Mouse (Mus musculus): ENCODE data around the gene Adgb. TPM values are rescaled to one million over a fixed set of nuclear protein-coding genes. Genes with fewer than 3 reads are reported as not detected.
A peak's percentile ranks its signal among the peaks of the same experiment; 100 is the strongest.

Gene Adgb
- total RNA-seq, 2 experiments from 2014 or later: 0.55 to 0.75 TPM

DNA sequence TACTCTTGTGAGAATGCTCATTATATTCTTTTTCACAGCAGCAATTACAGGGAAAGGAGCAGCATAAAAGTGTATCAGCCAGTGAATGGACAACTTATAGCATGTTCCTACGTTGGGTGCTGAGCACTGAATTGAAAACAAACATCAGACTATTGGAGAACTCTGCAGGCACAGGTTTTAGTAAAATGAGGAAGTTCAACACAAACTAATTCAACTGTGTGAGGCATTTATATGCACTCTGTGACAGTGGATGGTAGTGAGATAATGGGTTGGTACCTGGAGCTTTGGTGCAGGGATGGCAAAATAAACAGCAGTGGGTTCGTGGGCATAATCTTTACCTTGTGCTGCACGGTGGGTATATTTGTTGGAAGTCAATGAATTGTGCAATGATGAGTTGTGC is 121.6 kb downstream of the Adgb start:
- DNase-seq: no peak

DNA sequence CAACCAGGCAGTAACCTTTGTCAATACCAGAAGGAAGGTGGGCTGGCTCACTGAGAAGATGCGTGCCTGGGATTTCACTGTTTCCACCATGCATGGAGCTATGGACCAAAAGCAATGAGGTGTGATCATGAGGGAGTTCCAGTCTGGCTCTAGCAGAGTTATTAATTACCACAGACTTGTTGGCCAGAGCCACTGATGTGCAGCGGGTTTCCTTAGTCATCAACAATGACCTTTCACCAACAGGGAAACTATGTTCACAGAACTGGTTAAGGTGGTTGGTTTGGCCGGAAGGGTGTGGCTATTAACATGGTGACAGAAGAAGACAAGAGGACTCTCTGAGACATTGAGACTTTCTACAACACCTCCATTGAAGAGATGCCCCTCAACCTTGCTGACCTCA is 128.2 kb downstream of the Adgb start:
- no peak for DNase-seq

DNA sequence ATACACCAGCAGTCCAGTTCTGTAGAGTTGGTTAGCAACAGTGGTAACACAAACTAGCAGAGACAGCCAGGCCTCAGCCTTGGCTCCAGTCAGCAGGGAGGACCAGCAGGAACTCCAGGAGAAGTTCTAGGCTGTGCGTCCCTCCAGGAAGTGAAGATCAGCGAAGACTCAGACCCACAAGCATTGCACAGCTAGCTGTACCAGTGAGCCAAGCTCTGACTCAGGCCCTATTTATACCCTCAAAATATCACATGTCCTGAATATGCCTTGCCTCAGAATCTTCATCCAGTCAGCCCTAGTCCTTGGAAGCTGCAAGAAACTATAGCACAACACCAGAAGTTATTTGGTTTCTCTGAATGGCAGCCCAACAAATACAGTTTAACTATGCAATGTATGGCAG is 146.6 kb downstream of the Adgb start:
- DNase-seq: no peak

DNA sequence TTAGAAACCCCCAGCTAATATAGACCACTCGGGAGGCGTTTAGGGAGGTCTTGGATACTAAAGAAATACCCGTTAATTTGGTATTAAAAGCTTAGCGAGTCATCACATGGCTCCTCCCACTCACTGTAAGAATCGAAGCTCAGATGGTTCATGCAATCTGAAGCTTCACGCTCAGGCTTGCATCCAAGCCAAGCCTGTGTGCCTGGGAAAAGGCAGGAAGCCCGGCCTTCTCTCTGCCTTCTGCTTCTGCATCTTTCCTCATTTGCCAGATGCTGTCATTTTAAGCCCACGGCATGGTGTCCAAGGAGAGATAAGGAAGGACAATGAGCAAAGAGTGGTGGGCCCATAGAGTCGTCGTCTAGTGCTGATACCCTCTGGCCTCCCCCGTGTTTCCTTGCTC is 149.2 kb downstream of the Adgb start:
- DNase-seq: no peak

DNA sequence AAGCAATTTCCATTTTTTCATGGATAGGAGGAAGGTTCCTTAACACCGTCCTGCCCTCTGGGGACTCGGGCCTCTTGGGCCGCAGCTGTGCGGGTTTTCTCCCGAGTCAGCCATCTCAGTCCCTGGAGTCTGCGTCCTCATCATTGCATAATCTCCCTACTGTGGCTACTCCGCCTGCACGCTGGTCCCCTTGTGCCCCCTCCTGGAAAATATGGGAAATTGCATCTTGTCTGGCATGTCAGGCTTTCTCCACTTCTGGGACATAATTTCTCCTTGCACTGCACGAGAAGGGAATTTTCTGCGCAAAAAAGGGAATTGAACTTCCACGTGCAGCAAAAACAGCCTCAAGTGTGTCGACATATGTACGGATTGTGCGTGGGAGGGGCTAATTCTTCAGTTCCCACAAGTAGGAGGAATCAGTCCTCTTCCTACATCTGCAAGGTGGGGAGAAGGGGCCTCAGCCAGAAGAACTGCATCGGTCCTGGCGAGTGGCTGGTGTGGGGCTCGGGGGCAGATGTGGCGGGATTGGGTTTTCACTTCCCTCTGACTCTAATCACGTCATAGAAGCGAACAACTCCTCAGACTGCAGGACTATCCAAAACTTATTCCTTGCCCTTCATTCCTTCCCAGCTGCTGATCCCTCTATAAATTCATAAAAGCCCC is 150.9 kb downstream of the Adgb start:
- peak; percentile 77 for DNase-seq

DNA sequence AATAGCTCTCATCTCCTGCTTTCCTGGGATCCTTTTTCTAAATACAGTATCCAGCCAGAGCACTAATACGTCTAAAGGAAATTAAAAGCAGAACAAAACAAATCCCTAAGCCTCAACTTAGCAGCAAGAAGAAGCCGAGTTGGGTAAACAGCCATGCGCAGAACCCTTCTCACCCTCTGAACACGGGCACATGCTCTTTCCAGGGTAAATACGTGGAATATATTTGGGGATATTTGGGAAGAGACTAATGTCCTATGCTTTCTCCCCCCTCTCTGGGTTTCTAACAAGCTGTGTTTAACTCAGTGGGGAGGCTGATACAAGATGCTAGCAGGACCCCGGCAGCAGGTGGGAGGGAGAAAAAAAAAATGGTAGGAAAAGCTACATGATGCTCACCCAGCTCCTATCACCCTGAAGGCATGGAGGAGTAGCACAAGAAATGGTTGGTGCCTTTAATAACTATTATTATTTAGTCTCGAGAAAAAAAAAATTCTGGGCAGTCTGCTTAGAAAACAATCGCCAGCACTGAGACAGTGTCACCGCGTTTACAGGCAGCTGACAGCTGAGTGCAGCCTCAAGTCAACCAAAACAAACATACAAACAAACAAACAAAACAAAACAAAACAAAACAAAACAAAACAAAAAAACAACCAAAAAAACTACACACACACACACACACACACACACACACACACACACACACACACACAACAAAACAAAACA is 151.6 kb downstream of the Adgb start:
- peak; percentile 6 for DNase-seq

DNA sequence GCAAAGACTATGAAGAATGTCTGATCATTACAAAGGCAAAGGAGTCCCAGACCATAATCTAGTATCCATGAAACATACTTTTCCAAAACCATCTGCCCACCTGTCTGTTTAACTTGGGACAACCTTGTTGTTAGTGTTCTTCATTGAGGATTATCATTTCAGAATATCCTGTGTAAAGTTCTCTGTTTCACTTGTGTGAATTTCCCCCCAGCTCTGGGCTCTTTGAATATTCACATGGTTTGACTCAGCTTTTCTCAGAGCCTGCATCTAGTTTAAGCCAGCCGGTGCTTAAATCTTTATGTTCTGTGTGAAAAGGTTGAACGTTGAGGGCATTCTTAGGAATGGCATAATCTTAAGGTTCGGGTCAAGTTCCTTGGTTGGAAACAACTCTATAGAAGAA is 154.0 kb downstream of the Adgb start:
- no peak for DNase-seq

DNA sequence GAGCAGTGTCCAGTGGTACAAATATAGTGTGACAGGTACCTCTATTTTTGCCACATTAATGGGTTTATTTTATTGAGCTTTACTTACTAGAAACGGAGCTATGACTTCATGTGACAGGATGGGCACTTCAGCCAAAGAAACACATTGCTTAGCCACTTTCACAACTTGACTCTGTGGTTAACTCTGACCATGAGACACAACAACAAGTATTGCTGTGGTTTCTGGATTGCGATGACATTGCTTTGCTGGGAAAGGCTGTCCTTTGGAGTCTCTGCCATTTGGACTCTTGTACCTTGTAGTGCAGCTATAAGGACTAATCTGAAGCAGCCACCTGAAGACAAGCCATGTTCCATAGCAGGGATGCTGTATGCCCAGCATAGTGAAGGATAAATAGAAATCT is 156.5 kb downstream of the Adgb start:
- DNase-seq: no peak

DNA sequence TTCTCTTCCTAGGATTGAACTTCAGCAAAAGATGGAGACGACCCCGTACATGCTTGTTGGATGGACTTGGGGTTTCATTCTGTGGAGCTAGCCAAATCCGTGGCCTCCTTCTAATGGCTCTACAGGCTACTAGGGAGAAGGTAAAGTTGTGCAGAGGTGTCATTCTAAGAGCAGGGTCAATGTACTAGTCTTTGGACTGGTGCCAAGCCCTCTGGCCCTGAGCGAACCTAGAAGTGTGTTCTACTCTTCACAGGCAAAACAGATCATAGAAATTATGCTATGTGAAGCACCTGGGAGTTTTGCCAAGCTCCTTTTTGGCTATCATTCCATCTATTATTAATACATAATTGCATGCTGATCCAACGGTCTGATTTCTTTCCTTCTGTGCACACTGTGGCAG is 157.6 kb downstream of the Adgb start:
- peak; percentile 11 for DNase-seq

DNA sequence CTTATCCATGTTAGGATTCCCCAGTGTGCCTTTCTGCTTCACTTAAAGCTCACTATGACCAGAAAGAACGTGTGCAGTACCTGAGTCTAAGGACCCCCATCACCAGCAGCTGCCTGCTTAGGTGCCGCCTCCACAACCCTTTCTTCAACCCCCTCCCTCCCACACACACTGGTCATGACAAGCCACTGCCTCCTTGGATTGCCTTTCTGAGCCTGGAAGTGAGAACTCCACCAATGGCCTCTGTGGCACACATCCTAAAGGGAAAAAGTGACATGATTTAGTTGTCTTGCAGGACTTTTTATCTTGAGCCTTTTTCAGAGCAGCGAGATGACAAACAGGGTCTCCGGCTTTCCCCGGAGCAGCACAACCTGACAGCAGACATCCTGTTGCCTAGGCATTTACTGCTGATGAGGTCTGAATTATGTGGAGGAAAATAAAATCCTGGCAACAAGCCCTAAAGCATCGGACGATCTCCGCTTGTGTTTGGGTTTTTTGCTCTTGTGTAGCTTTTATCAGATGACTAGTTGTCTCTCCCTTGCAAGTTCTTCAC is 162.2 kb downstream of the Adgb start:
- DNase-seq: no peak

DNA sequence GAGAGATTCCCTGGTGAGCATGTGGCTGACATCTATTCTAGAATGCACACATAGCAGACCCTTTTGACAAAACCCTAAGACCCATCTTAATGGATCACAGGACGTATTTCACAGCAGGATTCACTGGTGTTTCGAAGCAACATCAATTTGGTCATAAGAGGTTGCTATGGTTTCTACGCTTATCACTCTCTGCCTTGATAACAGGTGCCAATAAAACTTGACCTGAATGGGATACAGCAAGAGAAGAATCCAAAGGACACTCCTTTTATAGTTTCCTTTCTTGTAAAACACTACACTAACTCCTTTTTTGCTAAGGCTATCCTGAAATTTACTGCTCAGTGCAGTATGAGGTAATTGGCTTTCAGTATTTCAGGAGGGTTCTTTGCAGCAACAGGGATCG is 163.1 kb downstream of the Adgb start:
- no peak for DNase-seq

DNA sequence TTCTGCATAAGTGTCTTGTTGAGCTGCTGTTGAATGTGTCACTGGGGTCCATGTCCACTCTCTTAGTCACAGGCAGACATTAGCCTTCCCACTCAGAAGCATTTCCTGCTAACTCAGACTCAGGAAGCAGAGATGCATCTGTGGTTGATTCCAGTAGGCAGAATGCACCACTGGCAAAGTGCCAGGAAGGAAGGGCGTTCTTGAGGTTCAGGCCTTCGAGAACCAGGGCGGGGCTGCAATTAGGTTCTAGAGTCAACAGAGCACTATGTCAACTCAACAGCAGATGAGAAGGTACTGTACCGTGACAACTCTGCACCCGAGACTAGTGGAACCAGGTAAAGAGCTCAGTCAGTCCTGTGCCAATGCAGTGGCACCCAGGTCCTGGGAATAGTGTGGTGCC is 164.7 kb downstream of the Adgb start:
- DNase-seq: peak; percentile 12

DNA sequence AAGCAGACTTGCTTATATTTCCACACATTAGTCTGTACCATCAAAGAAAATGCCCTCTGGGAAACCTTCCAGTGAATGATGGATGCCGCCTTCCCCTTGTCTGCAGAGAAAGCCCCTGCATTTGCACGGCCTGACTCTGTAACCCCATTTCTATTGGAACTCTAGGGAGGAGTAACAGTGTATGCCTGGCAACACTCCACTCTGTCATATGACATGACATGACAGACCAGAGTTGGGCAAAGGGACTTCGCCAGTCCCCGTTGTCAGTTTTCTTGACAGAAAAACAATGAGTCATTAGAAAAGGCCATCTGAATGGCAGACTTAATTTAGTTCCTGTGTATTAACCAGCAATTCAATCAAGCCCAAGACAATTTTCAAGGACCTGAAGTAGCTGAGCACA is 167.8 kb downstream of the Adgb start:
- no peak for DNase-seq

DNA sequence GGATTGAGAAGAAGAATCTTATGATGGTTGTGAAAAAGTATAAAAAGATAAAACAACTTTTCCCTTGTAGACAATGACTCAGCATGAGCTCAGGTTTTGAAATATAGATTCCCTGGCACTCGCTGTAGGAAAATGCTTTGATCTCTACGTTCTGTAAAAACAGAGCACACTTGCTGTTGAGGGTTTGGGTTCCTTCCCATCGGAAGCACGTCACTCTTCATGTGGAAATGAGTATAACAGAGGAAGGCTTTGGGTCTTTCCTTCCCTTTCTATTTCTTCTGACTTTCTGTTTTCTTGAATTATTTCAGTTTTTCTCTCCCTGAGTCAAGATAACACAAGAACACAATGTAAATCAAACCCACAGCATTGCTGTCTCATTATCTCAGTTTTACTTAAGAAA is 170.4 kb downstream of the Adgb start:
- no peak for DNase-seq

DNA sequence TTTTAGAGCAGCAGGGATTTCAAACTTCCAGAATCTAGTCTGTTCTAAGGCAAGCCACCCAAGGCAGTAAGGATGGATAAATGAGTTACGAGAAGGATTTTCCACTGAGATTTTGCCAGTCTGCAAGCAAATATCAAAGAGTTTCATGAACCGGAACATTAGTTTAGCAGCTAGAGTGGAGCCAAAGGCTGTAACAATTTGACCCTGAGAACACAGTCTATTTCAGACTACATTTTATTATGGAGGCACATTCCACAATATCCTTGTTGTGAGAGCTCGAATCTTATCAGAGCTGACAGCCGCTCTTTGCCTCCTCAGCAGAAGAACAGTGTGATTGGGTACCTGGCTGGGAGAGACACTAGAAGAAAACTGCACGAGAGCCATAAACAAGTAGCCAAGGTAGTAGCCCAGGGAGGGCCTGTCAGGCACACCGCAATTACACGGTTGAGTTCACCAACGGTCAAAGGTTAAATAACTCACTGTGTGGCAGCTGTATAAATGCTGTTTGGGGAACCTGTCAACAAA is 171.1 kb downstream of the Adgb start:
- DNase-seq: no peak

DNA sequence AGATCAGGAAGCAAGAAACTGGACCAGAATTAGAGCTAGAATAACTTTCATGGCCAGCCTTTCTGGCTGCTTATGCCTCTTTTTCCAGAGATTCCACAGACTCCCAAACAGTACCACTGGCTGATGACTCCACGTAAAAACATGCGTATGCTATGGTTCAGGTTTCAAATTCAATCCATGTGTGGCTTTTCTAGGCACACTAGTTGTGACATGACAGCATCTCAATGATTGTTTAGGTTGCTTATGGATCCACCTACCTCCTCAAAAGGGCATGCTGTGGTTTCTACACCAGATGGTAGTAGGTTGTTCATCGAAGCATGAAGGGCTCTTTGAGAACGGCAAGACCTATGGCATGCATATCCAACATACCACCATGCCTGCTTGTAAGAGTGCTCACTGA is 172.1 kb downstream of the Adgb start:
- DNase-seq: no peak

DNA sequence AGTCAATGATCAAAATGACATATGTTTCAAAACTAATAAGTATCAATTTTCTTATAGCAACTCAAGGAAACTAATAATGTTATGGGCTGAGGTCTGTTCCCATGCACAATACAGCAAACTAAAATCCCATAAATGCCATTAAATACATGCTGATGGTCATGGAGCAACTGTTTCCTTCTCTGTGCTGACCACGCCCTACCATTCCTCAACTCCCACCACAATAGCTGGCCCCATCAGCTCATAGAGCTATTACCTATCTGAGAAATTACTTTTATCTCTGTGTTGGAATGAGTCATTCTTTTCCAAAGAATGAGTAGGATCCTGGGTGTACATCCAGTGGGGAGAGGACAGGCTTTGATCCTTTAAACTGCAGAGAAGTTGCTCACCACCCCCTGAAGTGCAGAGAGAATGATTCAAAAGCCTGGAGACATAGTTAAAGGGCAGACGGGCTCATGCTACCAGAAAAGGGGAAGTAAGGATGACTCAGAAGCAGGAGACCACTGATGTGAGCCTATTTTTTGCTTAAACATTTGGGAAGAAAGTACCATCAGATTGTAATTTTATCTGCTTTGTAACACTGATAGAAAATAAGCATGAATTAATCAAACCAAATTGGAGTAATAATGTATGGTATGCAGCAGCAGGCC is 184.8 kb downstream of the Adgb start:
- no peak for DNase-seq

Other genes with a start within 250 kb of the Adgb start
- gene Rab32, start 85.9 kb upstream of the Adgb start, total RNA-seq (2021): 1 to 10 TPM; 7.1 to 8.9 TPM
- not detected for gene Gm10944, start 209.0 kb upstream of the Adgb start, total RNA-seq (2021)

All from adrenal gland, postnatal 10 days (tissue).